Mouse (Mus musculus) G1E (cell line): ENCODE measurements around the gene Pmel.

Experiments
- CTCF ChIP-seq: IDR thresholded peaks from 2 replicates; pipeline ENCODE4 v1.5.1; 2012; ENCODE audit warnings: low read depth, low read length, inconsistent platforms, mixed read lengths
- TAL1 ChIP-seq: conservative IDR thresholded peaks from 2 replicates; pipeline ENCODE4 v1.6.1; 2012; ENCODE audit warnings: low read depth, low read length, inconsistent platforms, mixed read lengths

GRCm38 (mm10) chr10:128699611-128700010 lies 4.4 kb upstream of the Pmel start:
- TF ChIP-seq CTCF (no peak), TAL1 (no peak)
